In genomic region chr16:54707880-54708279, GRCm38 (mm10) we compare ENCODE assay signal across 28 mouse cellular contexts.
"Had no signal": no experiment of that assay in that cellular context is flagged by ENCODE, and none has a peak within 500 bp of the region (broad histone marks: within the 10 kb centered on the region; RNA-seq: fewer than 3 reads in every experiment).

No protein-coding gene starts in this region.

- H3K9me3 ChIP-seq: embryonic facial prominence, embryonic 10.5 days; embryonic facial prominence, embryonic 12.5 days; embryonic facial prominence, embryonic 13.5 days; embryonic facial prominence, embryonic 15.5 days; forebrain, embryonic 10.5 days; forebrain, embryonic 13.5 days; forebrain, embryonic 15.5 days; heart, embryonic 10.5 days had no signal

- DNase-seq: cerebellum, adult 8-10 months; cerebellum, adult 9-10 months; cerebellum, adult 9-11 months; cerebellum, postnatal 10 days; cerebellum, postnatal 14 days; cerebellum, postnatal 25 days; cerebellum, postnatal 36 days; embryo, embryonic 11 days; forebrain, postnatal 0 days; gastrocnemius, adult 2 months; gastrocnemius, postnatal 10 days; gastrocnemius, postnatal 14 days; gastrocnemius, postnatal 25 days; gastrocnemius, postnatal 36 days; heart, adult 11 months; heart, adult 18-20 months; heart, adult 2 months had no signal

- H3K4me3 ChIP-seq: embryonic facial prominence, embryonic 10.5 days; embryonic facial prominence, embryonic 12.5 days; embryonic facial prominence, embryonic 13.5 days; embryonic facial prominence, embryonic 15.5 days; erythroblast, embryonic 14.5 days; forebrain, embryonic 10.5 days; forebrain, embryonic 13.5 days; forebrain, embryonic 15.5 days; gastrocnemius, adult 2 months; heart, adult 2 months; heart, embryonic 10.5 days had no signal

- H3K4me2 ChIP-seq: embryonic facial prominence, embryonic 12.5 days; embryonic facial prominence, embryonic 13.5 days; embryonic facial prominence, embryonic 15.5 days; forebrain, embryonic 13.5 days; forebrain, embryonic 15.5 days had no signal

- H3K9ac ChIP-seq: embryonic facial prominence, embryonic 12.5 days; embryonic facial prominence, embryonic 13.5 days; embryonic facial prominence, embryonic 15.5 days; forebrain, embryonic 13.5 days; forebrain, embryonic 15.5 days; forebrain, postnatal 0 days had no signal

- ATAC-seq: forebrain, embryonic 13.5 days; forebrain, embryonic 14.5 days; forebrain, embryonic 15.5 days; forebrain, embryonic 16.5 days; forebrain, postnatal 0 days had no signal

- H3K4me1 ChIP-seq: embryonic facial prominence, embryonic 10.5 days; embryonic facial prominence, embryonic 12.5 days; embryonic facial prominence, embryonic 13.5 days; embryonic facial prominence, embryonic 15.5 days; forebrain, embryonic 10.5 days; forebrain, embryonic 13.5 days; forebrain, embryonic 15.5 days; heart, embryonic 10.5 days had no signal

- H3K36me3 ChIP-seq: embryonic facial prominence, embryonic 10.5 days; embryonic facial prominence, embryonic 12.5 days; embryonic facial prominence, embryonic 13.5 days; embryonic facial prominence, embryonic 15.5 days; forebrain, embryonic 10.5 days; forebrain, embryonic 15.5 days; heart, embryonic 10.5 days had no signal

- H3K27me3 ChIP-seq: embryonic facial prominence, embryonic 12.5 days; embryonic facial prominence, embryonic 13.5 days; embryonic facial prominence, embryonic 15.5 days; forebrain, embryonic 13.5 days; forebrain, embryonic 15.5 days had no signal

- H3K27ac ChIP-seq: embryonic facial prominence, embryonic 10.5 days; embryonic facial prominence, embryonic 12.5 days; embryonic facial prominence, embryonic 13.5 days; embryonic facial prominence, embryonic 15.5 days; forebrain, embryonic 10.5 days; forebrain, embryonic 13.5 days; forebrain, embryonic 15.5 days; gastrocnemius, adult 2 months; heart, adult 2 months; heart, embryonic 10.5 days had no signal
